Mouse (Mus musculus) megakaryocyte, adult 5-6 weeks (primary cell): ENCODE measurements around the gene Gm4305. TPM values are rescaled to one million over a fixed set of nuclear protein-coding genes. Genes with fewer than 3 reads are reported as not detected.
"Not testable (repeated sequence)": the region's sequence is repeated elsewhere in the genome, so short reads cannot be mapped to it uniquely, and the experiment has no call there.

Experiments
- ATAC-seq: 2 replicates; pipeline ENCODE4 v1.8.0; 2016; ENCODE audit warnings: mild to moderate bottlenecking, inconsistent platforms; ENCODE audit not compliant: poor library complexity, severe bottlenecking
- total RNA-seq, 2 experiments: library from RNA; stranded (forward) in 1 of 2; stranded (reverse) in 1 of 2; fragments of 153-499, 151-499 nt in 1 of 2; fragments of 221-1000, 200-1000 nt in 1 of 2; gene quantifications; 2 replicates each; pipeline versions ENCODE4 v1.2.3 to v1.2.4; 2015 to 2017

The Gm4305 gene
- not detected in 2 replicates for total RNA-seq (2015)
- not detected in 2 replicates for total RNA-seq (2017)

- not testable (repeated sequence) for ATAC-seq
Measured at GRCm38 (mm10) chr10:100350793-100351192, at the start of gene Gm4305. Gene Gm4305 (plus strand): TSS chr10:100351093.

GRCm38 (mm10) chr10:100335376-100335775 is 15.5 kb upstream of the Gm4305 start, which contains the start of gene Gm4301:
Gene Gm4301 (plus strand): TSS chr10:100335676.
- not testable (repeated sequence) for ATAC-seq

- not testable (repeated sequence) for ATAC-seq
Measured at GRCm38 (mm10) chr10:100340536-100340935, 10.4 kb upstream of the Gm4305 start, which contains the start of gene Gm4302. Gene Gm4302 (plus strand): TSS chr10:100340836.

- not testable (repeated sequence) for ATAC-seq
Measured at GRCm38 (mm10) chr10:100345672-100346071, 5.2 kb upstream of the Gm4305 start, which contains the start of gene Gm4303. Gene Gm4303 (plus strand): TSS chr10:100345972.

- not testable (repeated sequence) for ATAC-seq
Measured at GRCm38 (mm10) chr10:100356841-100357240, 5.9 kb downstream of the Gm4305 start.

GRCm38 (mm10) chr10:100361038-100361437 is 10.1 kb downstream of the Gm4305 start, which contains the start of gene Gm4307:
Gene Gm4307 (plus strand): TSS chr10:100361338.
- not testable (repeated sequence) for ATAC-seq

- ATAC-seq = not testable (repeated sequence)
Measured at GRCm38 (mm10) chr10:100382460-100382859, 31.6 kb downstream of the Gm4305 start, which contains the start of gene Gm4312. Gene Gm4312 (minus strand): TSS chr10:100382560.

Other genes starting within 250 kb of the Gm4305 start
- gene Gm4301, start 15.4 kb upstream of the Gm4305 start, total RNA-seq (2015) = not detected in 2 replicates
- not detected in 2 replicates for gene Gm4301, start 15.4 kb upstream of the Gm4305 start, total RNA-seq (2017)
- not detected in 2 replicates for gene Gm4302, start 10.3 kb upstream of the Gm4305 start, total RNA-seq (2015)
- gene Gm4302, start 10.3 kb upstream of the Gm4305 start, total RNA-seq (2017) = not detected in 2 replicates
- gene Gm4303, start 5.1 kb upstream of the Gm4305 start, total RNA-seq (2015) = not detected in 2 replicates
- not detected in 2 replicates for gene Gm4303, start 5.1 kb upstream of the Gm4305 start, total RNA-seq (2017)
- not detected in 2 replicates for gene Gm4307, start 10.2 kb downstream of the Gm4305 start, total RNA-seq (2015)
- not detected in 2 replicates for gene Gm4307, start 10.2 kb downstream of the Gm4305 start, total RNA-seq (2017)
- not detected in 2 replicates for gene Gm4312, start 31.5 kb downstream of the Gm4305 start, total RNA-seq (2015)
- not detected in 2 replicates for gene Gm4312, start 31.5 kb downstream of the Gm4305 start, total RNA-seq (2017)
- gene Tmtc3, start 136.3 kb downstream of the Gm4305 start, total RNA-seq (2015) = 13.1 and 19.0 TPM in 2 replicates
- gene Tmtc3, start 136.3 kb downstream of the Gm4305 start, total RNA-seq (2017) = 5.3 and 6.7 TPM in 2 replicates
- 7.3 and 8.8 TPM in 2 replicates for gene Cep290, start 136.5 kb downstream of the Gm4305 start, total RNA-seq (2015)
- gene Cep290, start 136.5 kb downstream of the Gm4305 start, total RNA-seq (2017) = 6.6 and 13.0 TPM in 2 replicates
- gene 4930430F08Rik, start 239.3 kb downstream of the Gm4305 start, total RNA-seq (2015) = 5.8 and 6.0 TPM in 2 replicates
- 4.2 and 8.6 TPM in 2 replicates for gene 4930430F08Rik, start 239.3 kb downstream of the Gm4305 start, total RNA-seq (2017)
- gene 1700017N19Rik, start 239.4 kb downstream of the Gm4305 start, total RNA-seq (2015) = not detected in 2 replicates
- gene 1700017N19Rik, start 239.4 kb downstream of the Gm4305 start, total RNA-seq (2017) = not detected in 2 replicates